Mouse (Mus musculus) CD4-positive naive resting alpha-beta T cell, adult 57 days (primary cell): Measurements from ENCODE around the gene Hist1h4b. TPM values are rescaled to one million over a fixed set of nuclear protein-coding genes. Genes with fewer than 3 reads are reported as not detected.

Experiments used
- total RNA-seq: library from RNA; stranded (reverse); gene quantifications from one replicate; pipeline ENCODE4 v1.2.4, GENCODE M21; 2023

Hist1h4b gene
- 29.3 TPM for total RNA-seq

DNA sequence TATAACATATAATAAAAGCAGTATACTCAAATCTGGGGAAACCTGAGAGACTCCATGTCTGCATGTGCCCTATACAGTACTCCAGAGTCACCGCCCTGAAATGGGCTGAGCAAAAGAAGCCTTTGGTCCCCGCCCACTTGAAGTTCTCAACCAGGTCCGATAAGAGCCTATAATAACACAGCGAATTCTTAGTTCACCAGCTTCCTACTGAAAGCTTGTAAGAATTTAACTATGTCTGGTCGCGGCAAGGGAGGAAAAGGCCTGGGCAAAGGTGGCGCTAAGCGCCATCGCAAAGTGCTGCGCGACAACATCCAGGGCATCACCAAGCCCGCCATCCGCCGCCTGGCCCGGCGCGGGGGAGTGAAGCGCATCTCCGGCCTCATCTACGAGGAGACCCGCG lies at the start of gene Hist1h4b:
Hist1h4b (plus strand) TSS at position 224 of the 400 bp plus-strand sequence.

GRCm38 (mm10) chr13:23710374-23711089 lies 46.3 kb upstream of the Hist1h4b start, which contains the start of gene Hfe:
Gene Hfe, minus strand, starts transcription at chr13:23710854.

DNA sequence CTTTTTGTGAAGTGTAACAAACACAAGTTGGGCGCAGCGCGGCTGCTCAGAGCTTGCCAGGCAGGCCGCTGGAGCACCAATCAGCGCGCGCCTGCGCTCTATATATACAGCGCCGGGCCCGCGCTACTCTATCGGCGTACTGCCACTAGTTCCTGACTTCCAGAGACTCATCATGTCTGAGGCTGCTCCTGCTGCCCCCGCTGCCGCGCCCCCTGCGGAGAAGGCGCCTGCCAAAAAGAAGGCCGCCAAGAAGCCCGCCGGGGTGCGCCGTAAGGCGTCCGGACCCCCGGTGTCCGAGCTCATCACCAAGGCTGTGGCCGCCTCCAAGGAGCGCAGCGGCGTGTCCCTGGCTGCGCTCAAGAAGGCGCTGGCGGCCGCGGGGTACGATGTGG lies 18.1 kb upstream of the Hist1h4b start, which contains the start of gene Hist1h1c:
Hist1h1c (plus strand) TSS at position 132 of the 392 bp plus-strand sequence.

GRCm38 (mm10) chr13:23745381-23746161 lies 11.2 kb upstream of the Hist1h4b start, which contains the start of gene Hist1h3c:
Gene Hist1h3c, minus strand, starts transcription at chr13:23745602.

GRCm38 (mm10) chr13:23746201-23747080 lies 10.4 kb upstream of the Hist1h4b start, which contains the start of gene Hist1h2bb:
Gene Hist1h2bb, plus strand, starts transcription at chr13:23746734.

GRCm38 (mm10) chr13:23750839-23751477 lies 5.9 kb upstream of the Hist1h4b start, which contains the start of gene Hist1h2ab:
Gene Hist1h2ab, plus strand, starts transcription at chr13:23751126.

GRCm38 (mm10) chr13:23752067-23752741 lies 4.6 kb upstream of the Hist1h4b start, which contains the start of gene Hist1h3b:
Gene Hist1h3b, plus strand, starts transcription at chr13:23752267.

DNA sequence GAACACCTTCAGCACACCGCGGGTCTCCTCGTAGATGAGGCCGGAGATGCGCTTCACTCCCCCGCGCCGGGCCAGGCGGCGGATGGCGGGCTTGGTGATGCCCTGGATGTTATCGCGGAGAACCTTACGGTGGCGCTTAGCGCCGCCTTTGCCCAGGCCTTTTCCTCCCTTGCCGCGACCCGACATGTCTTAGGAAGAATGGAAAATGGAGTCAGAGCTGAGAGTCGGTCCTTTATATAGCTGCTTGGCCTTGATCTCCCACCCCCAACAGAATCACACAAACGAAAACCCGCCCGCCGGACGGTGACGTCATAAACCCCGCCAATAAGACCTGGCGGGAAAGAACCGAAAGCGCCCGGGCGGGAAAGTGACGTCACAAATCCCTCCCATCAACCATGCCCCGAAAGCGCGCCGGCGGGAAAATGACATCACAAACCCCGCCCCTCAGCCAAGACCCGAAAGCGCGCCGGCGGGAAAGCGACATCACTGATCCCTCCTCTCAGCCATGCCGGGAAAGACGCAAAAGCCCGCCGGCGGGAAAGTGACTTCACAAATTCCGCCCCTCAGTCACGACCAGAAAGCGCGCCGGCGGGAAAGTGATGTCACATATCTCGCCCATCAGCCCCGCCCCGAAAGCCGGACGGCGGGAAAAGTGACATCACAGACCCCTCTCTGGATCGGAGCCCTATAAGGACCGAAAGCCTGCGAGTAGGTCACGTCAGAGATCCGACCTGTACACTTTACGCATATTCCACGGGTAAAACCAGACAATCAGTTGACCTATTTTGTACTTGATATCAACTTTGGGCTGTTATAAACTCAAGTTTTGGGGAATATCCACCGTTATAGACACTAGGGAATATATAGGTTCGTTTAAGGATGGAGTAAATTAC lies 4.4 kb downstream of the Hist1h4b start, which contains the start of gene Hist1h4a:
Hist1h4a (minus strand) TSS at position 259 of the 893 bp plus-strand sequence.

DNA sequence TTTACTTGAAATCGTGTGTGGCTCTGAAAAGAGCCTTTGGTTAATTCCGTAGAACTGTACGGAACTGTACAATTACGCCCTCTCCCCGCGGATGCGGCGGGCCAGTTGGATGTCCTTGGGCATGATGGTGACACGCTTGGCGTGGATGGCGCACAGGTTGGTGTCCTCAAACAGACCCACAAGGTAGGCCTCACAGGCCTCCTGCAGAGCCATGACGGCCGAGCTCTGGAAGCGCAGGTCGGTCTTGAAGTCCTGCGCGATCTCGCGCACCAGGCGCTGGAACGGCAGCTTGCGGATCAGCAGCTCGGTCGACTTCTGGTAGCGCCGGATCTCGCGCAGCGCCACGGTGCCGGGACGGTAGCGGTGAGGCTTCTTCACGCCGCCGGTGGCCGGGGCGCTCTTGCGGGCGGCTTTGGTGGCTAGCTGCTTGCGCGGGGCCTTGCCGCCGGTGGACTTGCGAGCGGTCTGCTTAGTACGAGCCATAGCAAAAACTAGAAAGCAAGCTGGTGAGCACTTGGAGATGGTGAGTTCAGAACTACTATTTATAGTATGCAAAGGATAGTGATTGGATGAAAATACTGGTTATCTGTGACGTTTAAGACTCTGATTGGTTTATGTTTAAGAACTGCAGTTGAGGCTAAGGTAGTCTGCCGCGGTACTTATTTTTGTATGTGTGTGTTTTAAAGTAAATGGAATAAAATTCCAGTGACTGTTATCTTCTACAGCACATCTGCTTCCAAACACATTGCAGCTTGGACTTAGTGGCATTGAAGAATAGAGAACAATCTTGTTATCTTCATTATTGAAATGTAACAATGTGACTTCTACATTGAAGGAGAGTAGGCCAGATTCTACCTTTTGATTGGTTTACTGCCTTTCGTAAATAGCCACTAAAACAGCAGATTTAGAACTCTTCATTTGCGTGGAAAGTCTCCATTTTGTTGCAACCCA lies 5.3 kb downstream of the Hist1h4b start, which contains the start of gene Hist1h3a:
Hist1h3a (minus strand) TSS at position 516 of the 951 bp plus-strand sequence.

GRCm38 (mm10) chr13:23763586-23764323 lies 6.9 kb downstream of the Hist1h4b start, which contains the start of gene Hist1h1a:
Gene Hist1h1a, plus strand, starts transcription at chr13:23763666.

GRCm38 (mm10) chr13:23769613-23770012 lies 12.8 kb downstream of the Hist1h4b start, which contains the start of gene Trim38:
Gene Trim38, plus strand, starts transcription at chr13:23769913.

DNA sequence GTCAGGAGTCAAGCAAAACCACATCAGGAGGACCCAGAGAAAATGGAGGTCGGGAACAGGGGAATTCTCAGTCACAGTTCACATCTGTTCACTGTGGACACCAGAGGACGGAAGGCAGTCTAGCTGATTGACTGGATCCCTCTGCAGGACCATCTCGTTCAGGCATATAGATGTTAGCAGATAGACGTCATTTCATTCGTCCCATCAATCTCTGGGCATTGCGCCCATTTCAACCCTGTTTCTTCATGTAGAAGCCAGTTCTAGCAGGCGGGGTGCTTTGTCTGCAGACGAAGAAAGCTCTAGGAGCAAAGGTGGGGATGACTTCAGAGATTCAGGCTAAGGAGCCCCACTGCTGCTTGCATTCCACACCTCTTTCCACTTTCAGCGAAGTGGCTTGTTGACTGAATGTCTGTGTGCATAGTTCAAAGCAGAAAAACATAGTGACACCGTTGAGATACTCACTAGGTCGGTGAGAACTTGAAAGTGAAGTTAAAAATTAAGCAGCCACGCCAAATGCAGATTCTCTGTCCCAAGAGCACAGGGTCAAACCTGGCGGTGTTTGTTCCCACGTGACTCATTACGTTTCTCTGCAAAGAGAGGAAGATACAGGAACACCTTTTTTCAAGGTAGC lies 49.7 kb downstream of the Hist1h4b start, which contains the start of gene Slc17a2:
Slc17a2 (plus strand) TSS at position 572 of the 631 bp plus-strand sequence.

Other genes with a start within 250 kb of the Hist1h4b start
- 194 TPM for gene Hist1h4h, start 226.0 kb upstream of the Hist1h4b start, total RNA-seq
- 10.1 TPM for gene Hist1h2af, start 223.1 kb upstream of the Hist1h4b start, total RNA-seq
- not detected for gene Hist1h3g, start 221.6 kb upstream of the Hist1h4b start, total RNA-seq
- gene Hist1h2bh, start 213.6 kb upstream of the Hist1h4b start, total RNA-seq, result 4.1 TPM
- gene Hist1h3f, start 213.0 kb upstream of the Hist1h4b start, total RNA-seq, result 49.5 TPM
- 34.0 TPM for gene Hist1h4f, start 205.4 kb upstream of the Hist1h4b start, total RNA-seq
- 5.9 TPM for gene Hist1h1d, start 203.8 kb upstream of the Hist1h4b start, total RNA-seq
- gene Hist1h3e, start 194.6 kb upstream of the Hist1h4b start, total RNA-seq, result 112 TPM
- gene Hist1h2ae, start 185.8 kb upstream of the Hist1h4b start, total RNA-seq, result 7.7 TPM
- gene Hist1h2bg, start 185.6 kb upstream of the Hist1h4b start, total RNA-seq, result 132 TPM
- 76.2 TPM for gene Hist1h2bf, start 182.8 kb upstream of the Hist1h4b start, total RNA-seq
- gene Hist1h2ad, start 182.6 kb upstream of the Hist1h4b start, total RNA-seq, result 2.4 TPM
- 2.3 TPM for gene Hist1h3d, start 181.2 kb upstream of the Hist1h4b start, total RNA-seq
- gene Hist1h4d, start 175.4 kb upstream of the Hist1h4b start, total RNA-seq, result 124 TPM
- 10.8 TPM for gene Hist1h2be, start 135.9 kb upstream of the Hist1h4b start, total RNA-seq
- 135 TPM for gene Hist1h1e, start 134.5 kb upstream of the Hist1h4b start, total RNA-seq
- gene Hist1h2ac, start 73.1 kb upstream of the Hist1h4b start, total RNA-seq, result 8.0 TPM
- 12.8 TPM for gene Hist1h2bc, start 72.8 kb upstream of the Hist1h4b start, total RNA-seq
- gene Hist1h1t, start 61.2 kb upstream of the Hist1h4b start, total RNA-seq, result not detected
- gene Hist1h4c, start 58.6 kb upstream of the Hist1h4b start, total RNA-seq, result 109 TPM
- 4.6 TPM for gene Hfe, start 46.2 kb upstream of the Hist1h4b start, total RNA-seq
- 627 TPM for gene Hist1h1c, start 18.2 kb upstream of the Hist1h4b start, total RNA-seq
- 6.9 TPM for gene Hist1h3c, start 11.4 kb upstream of the Hist1h4b start, total RNA-seq
- gene Hist1h2bb, start 10.3 kb upstream of the Hist1h4b start, total RNA-seq, result 12.3 TPM
- gene Hist1h2ab, start 5.9 kb upstream of the Hist1h4b start, total RNA-seq, result 12.8 TPM
- gene Hist1h3b, start 4.7 kb upstream of the Hist1h4b start, total RNA-seq, result 15.6 TPM
- 93.4 TPM for gene Hist1h4a, start 4.2 kb downstream of the Hist1h4b start, total RNA-seq
- 100 TPM for gene Hist1h3a, start 5.4 kb downstream of the Hist1h4b start, total RNA-seq
- 22.0 TPM for gene Hist1h1a, start 6.7 kb downstream of the Hist1h4b start, total RNA-seq
- not detected for gene Trim38, start 12.9 kb downstream of the Hist1h4b start, total RNA-seq
- gene Slc17a2, start 50.0 kb downstream of the Hist1h4b start, total RNA-seq, result not detected
- gene Slc17a3, start 82.4 kb downstream of the Hist1h4b start, total RNA-seq, result not detected
- not detected for gene Slc17a1, start 110.7 kb downstream of the Hist1h4b start, total RNA-seq
- gene Slc17a4, start 158.0 kb downstream of the Hist1h4b start, total RNA-seq, result not detected
- not detected for gene Hist1h2ba, start 177.1 kb downstream of the Hist1h4b start, total RNA-seq
- not detected for gene Hist1h2aa, start 177.4 kb downstream of the Hist1h4b start, total RNA-seq
- gene Scgn, start 234.2 kb downstream of the Hist1h4b start, total RNA-seq, result not detected